Mouse (Mus musculus) B cell, adult 67 days (primary cell): ENCODE data around the gene D130043K22Rik. TPM values are rescaled to one million over a fixed set of nuclear protein-coding genes. Genes with fewer than 3 reads are reported as not detected.

Experiments used
- total RNA-seq, 2 experiments: library from RNA; stranded (reverse); gene quantifications; 4 replicates each; pipeline ENCODE4 v1.2.4; 2023

The D130043K22Rik gene
- not detected for total RNA-seq

GRCm38 (mm10) chr13:24844983-24845955 lies at the start of gene D130043K22Rik:
TSS of gene D130043K22Rik (plus strand) at chr13:24845135.

GRCm38 (mm10) chr13:24801308-24801921 lies 43.5 kb upstream of the D130043K22Rik start, which contains the start of gene BC005537:
TSS of gene BC005537 (plus strand) at chr13:24801657.

GRCm38 (mm10) chr13:24831353-24832130 lies 13.4 kb upstream of the D130043K22Rik start, which contains the start of the genes Acot13 and Tdp2:
TSS of gene Acot13 (minus strand) at chr13:24831540.
TSS of gene Tdp2 (plus strand) at chr13:24831679.

GRCm38 (mm10) chr13:24937108-24937838 lies 92.3 kb downstream of the D130043K22Rik start, which contains the start of gene Aldh5a1:
TSS of gene Aldh5a1 (minus strand) at chr13:24937661.

GRCm38 (mm10) chr13:24942512-24943282 lies 97.8 kb downstream of the D130043K22Rik start, which contains the start of gene Gpld1:
TSS of gene Gpld1 (plus strand) at chr13:24943152.

Other genes with a start within 250 kb of the D130043K22Rik start
- gene Armh2, start 103.9 kb upstream of the D130043K22Rik start, total RNA-seq, result 1 to 10 TPM in 1 of 2 experiments, not detected in 1; 1.3 TPM
- gene Gmnn, start 83.2 kb upstream of the D130043K22Rik start, total RNA-seq, result 10 to 100 TPM in 1 of 2 experiments, 1 to 10 TPM in 1; 6.7 to 15.4 TPM
- 100 to 1,000 TPM; 176 to 180 TPM for gene BC005537, start 43.5 kb upstream of the D130043K22Rik start, total RNA-seq
- gene Acot13, start 13.6 kb upstream of the D130043K22Rik start, total RNA-seq, result 10 to 100 TPM; 15.1 to 16.5 TPM
- gene Tdp2, start 13.5 kb upstream of the D130043K22Rik start, total RNA-seq, result 10 to 100 TPM; 72.5 to 75.5 TPM
- under 1 TPM; 0.09 to 0.17 TPM for gene Aldh5a1, start 92.5 kb downstream of the D130043K22Rik start, total RNA-seq
- not detected for gene Gpld1, start 98.0 kb downstream of the D130043K22Rik start, total RNA-seq
- gene Mrs2, start 175.2 kb downstream of the D130043K22Rik start, total RNA-seq, result 10 to 100 TPM; 46.7 to 51.3 TPM
- not detected for gene Dcdc2a, start 210.9 kb downstream of the D130043K22Rik start, total RNA-seq